Mouse (Mus musculus) testis, adult 2 months (tissue): ENCODE measurements at regions not wholly inside any gene's neighbourhood (a gene's known extent, or its start where the extent isn't known, plus 50 kb on each side); places are given as distances from the start of the nearest gene placed in this dataset.

ENCODE experiments used
- CTCF ChIP-seq: fragments of 200-500 bp; IDR thresholded peaks from 2 replicates; pipeline ENCODE4 v1.5.1; 2012; ENCODE audit warnings: low read depth, mild to moderate bottlenecking, inconsistent platforms, low read length, moderate library complexity; ENCODE audit not compliant: control insufficient read depth, insufficient read depth, insufficient replicate concordance
- POLR2A ChIP-seq: fragments of 200-500 bp; IDR thresholded peaks from 2 replicates; pipeline ENCODE4 v1.6.1; 2012; ENCODE audit warnings: low read depth, mild to moderate bottlenecking, inconsistent platforms, low read length, moderate library complexity; ENCODE audit not compliant: control insufficient read depth

DNA sequence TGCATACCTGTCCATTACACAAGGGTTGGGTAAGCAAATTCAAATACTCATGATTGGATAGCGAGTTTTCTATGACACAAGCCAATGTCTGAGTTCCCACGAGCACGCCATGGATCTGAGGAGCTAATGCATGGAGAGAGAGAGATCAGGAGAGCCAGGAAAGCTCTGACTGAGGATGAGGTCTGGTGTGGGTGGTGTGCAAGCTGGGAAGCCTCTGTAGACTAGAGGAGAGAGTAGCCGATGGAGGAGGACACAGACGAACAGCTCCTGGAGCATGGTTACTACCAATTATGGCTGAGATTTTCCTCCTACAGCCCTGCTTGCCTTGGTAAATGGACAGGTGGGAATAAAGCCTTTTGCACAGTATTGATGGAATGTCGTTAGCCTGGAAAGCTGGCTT lies 195.1 kb downstream of the Cetn3 start:
- no peak for TF ChIP-seq CTCF
- TF ChIP-seq POLR2A: no peak
